Mouse (Mus musculus) layer of hippocampus, adult 2 months (tissue): Measurements from ENCODE around the gene Fam98c. TPM values are rescaled to one million over a fixed set of nuclear protein-coding genes. Genes with fewer than 3 reads are reported as not detected.
A peak's percentile ranks its signal among the peaks of the same experiment; 100 is the strongest.
"Not testable (repeated sequence)": the region's sequence is repeated elsewhere in the genome, so short reads cannot be mapped to it uniquely, and the experiment has no call there.

Experiments
- DNase-seq, 2 experiments: peaks; one replicate each; pipeline ENCODE4 v3.0.0; 2022; ENCODE audit warnings: low spot score in 2 of 2
- H3K27ac ChIP-seq: fragments of 200-600 bp; 2 replicates; pipeline ENCODE4 v1.8.1; 2022
- H3K4me3 ChIP-seq: fragments of 200-600 bp; 2 replicates; pipeline ENCODE4 v1.8.1; 2022; ENCODE audit warnings: mild to moderate bottlenecking
- CTCF ChIP-seq: fragments of 200-600 bp; conservative IDR thresholded peaks from 2 replicates; pipeline ENCODE4 v1.8.1; 2022; ENCODE audit warnings: antibody characterized with exemption, mild to moderate bottlenecking, moderate library complexity
- long read RNA-seq, 2 experiments: library from polyadenylated mRNA; stranded (forward); transcript quantifications; one replicate each; pipeline ENCODE4 v2.0.0; 2021; ENCODE audit warnings: borderline mapping rate in 2 of 2
- total RNA-seq, 2 experiments: library from RNA; stranded (reverse); gene quantifications; 2 replicates each; pipeline ENCODE4 v1.2.3; 2021

Gene Fam98c
- 10 to 100 TPM; 28.1 to 29.3 TPM for total RNA-seq
- long read RNA-seq, experiment 1, transcript Fam98c-202 (7 exons, 1,359 nt), result major isoform, 12 of 46 reads
- long read RNA-seq, experiment 1, transcript Fam98c-206 (7 exons, 2,169 nt), result minor isoform, 5 of 46 reads
- long read RNA-seq, experiment 1, transcript Fam98c-209 (8 exons, 1,293 nt), result minor isoform, 5 of 46 reads
- long read RNA-seq, experiment 1, partial matches to known transcripts, result 9 of 46 reads
- long read RNA-seq, experiment 1, other reads (novel, unspliced or antisense), result 15 of 46 reads
- long read RNA-seq, experiment 2, transcript Fam98c-202 (7 exons, 1,359 nt), result minor isoform, 15 of 62 reads
- long read RNA-seq, experiment 2, transcript Fam98c-206 (7 exons, 2,169 nt), result minor isoform, 5 of 62 reads
- long read RNA-seq, experiment 2, transcript Fam98c-209 (8 exons, 1,293 nt), result major isoform, 26 of 62 reads
- long read RNA-seq, experiment 2, partial matches to known transcripts, result 7 of 62 reads
- long read RNA-seq, experiment 2, other reads (novel, unspliced or antisense), result 8 of 62 reads

DNA sequence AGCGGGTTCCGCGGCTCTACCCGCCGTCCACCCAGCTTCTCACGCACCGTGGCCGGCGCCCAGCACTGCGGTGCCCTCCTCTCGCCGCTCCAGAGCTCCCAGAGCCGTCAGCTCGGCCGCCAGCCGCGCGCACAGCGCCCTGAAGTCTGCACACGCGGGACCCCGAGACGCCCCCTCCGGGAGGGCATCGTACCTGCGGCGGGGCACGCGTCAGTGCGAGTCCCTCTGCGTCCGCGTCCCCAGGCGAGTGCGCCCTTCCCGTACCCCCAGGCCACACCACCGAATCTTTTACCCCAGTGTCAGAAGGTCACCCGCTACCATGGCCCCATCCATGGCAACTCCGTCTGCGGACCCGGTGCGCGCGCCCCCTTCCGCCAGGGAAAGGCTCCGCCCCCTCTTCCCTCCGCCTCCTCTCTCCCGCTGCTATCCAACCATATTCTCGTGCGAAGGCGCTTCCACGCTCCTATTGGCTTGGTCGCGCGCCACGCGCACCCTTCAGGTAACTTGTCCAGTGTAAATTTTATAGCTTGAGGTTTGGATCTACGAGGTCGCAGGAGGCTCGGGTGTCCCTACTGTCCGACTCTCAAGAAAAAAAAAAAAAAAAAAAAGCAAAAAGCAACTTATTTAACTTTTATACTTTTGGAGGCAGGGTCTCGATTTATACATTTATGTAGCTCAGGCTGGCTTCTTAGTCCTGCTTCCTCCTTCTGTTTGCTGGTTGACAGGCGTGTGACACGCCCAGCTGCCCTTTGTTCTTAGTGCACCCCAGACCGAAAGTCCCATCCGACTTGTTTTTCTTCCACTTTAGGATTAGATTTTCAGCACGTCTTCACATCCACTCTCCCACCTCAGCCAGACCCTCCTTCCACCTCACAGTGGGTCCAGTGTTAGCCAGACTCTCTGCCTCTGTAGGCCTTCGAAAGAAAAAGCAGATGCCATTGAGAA lies at the start of gene Fam98c:
TSS of gene Fam98c (minus strand) at position 397 of the 945 bp plus-strand sequence.
- TF ChIP-seq CTCF, result peak; percentile 58
- peak within 1 kb of the TSS; percentile 98 for H3K27ac ChIP-seq
- peak within 1 kb of the TSS; percentile 98 for H3K4me3 ChIP-seq
- DNase-seq, result peak; percentile 84 to 86

DNA sequence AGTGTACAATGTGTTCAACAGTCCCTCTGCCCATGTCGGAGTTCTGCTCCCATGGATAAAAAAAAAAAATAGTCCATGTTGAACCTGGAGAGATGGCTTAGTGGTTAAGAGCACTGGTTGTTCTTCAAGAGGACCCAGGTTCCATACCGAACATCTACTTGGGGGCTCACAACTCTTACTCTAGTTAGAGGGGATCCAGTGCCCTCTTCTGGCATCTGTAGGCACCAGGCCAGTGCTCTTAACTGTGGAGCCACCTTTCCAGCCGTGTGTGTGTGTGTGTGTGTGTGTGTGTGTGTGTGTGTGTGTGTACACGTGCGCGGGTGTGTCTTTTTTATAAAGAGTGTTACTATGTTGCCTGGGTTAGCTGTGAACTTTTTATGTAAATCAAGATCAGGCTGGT lies 46.5 kb upstream of the Fam98c start:
- TF ChIP-seq CTCF, result no peak
- no peak for DNase-seq
- no peak overlapping the region for H3K4me3 ChIP-seq
- no peak overlapping the region for H3K27ac ChIP-seq

GRCm38 (mm10) chr7:29194230-29194629 lies 38.2 kb upstream of the Fam98c start:
- not testable (repeated sequence) for DNase-seq, H3K27ac ChIP-seq, H3K4me3 ChIP-seq

DNA sequence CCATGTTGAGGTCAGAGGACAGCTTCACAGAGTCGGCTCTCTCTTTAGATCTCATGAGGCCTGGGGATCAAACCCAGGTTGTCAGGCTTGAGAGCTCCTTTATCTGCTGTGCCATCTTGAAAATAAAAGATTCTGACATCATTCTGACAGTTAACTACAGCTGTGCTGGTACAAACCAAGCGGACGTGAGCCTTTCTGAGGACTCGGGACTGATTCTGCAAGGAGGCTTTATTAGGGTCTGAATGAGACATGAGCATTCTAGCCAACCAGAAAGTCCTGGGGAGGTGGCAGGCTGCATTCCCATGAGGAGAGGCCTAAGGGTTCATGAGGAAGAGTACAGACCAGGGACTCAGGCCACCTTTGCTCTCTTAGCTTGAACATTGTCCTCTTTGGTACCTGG lies 25.3 kb upstream of the Fam98c start:
- not testable (repeated sequence) for H3K27ac ChIP-seq, H3K4me3 ChIP-seq, DNase-seq

DNA sequence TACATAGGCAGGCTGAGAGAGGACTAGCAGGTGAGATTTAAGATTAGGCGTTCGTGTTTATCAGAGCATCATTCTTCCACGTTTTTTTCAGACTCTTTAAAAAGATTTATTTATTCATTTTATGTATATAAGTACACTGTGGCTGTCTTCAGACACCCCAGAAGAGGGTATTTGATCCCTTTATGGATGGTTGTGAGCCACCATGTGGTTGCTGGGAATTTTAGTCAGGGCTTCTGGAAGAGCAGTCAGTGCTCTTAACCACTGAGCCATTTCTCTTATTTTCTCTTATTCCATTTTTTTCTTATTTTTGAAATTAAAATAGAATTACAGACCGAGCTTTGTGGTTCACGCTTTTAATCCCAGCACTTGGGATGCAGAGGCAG lies 24.8 kb upstream of the Fam98c start:
- peak overlapping the region; percentile 83 for H3K4me3 ChIP-seq
- TF ChIP-seq CTCF, result no peak
- no peak for DNase-seq
- H3K27ac ChIP-seq, result peak overlapping the region; percentile 91

- TF ChIP-seq CTCF, result peak; percentile 68
- peak; percentile 94 to 98 for DNase-seq
- H3K4me3 ChIP-seq, result peak within 1 kb of the TSS; percentile 83
- peak within 1 kb of the TSS; percentile 91 for H3K27ac ChIP-seq
These were observed 24.2 kb upstream of the Fam98c start, which contains the start of gene Psmd8 for GRCm38 (mm10) chr7:29180077-29180853. TSS of gene Psmd8 (minus strand) at chr7:29180701.

DNA sequence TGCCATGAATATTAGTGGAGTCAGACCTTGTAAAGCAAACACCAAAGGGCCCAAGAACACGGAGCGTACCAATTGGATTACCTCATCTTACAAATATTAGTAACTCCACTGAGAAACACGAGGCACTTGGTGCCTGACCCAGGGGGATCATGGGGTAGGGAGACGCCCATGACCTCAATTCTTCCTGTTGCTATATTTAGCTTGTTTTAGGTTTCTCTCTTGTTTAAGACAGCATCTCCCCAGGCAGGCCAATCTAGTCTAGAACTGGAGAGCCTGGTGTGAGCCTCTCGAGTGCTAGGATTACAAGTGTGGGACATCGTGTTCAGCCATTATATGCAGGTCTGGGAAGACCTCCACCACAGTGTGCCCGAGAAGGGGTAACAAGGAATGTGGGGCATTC lies 23.3 kb upstream of the Fam98c start:
- peak overlapping the region; percentile 83 for H3K4me3 ChIP-seq
- DNase-seq, result no peak
- TF ChIP-seq CTCF, result no peak
- H3K27ac ChIP-seq, result no peak overlapping the region

GRCm38 (mm10) chr7:29178106-29178505 lies 22.1 kb upstream of the Fam98c start:
- no peak overlapping the region for H3K27ac ChIP-seq
- TF ChIP-seq CTCF, result peak; percentile 58
- DNase-seq, result no peak
- no peak overlapping the region for H3K4me3 ChIP-seq

GRCm38 (mm10) chr7:29172390-29173016 lies 16.5 kb upstream of the Fam98c start:
- no peak for DNase-seq
- H3K4me3 ChIP-seq, result no peak overlapping the region
- TF ChIP-seq CTCF, result no peak
- H3K27ac ChIP-seq, result no peak overlapping the region

- TF ChIP-seq CTCF, result no peak
- Histone ChIP-seq H3K4me3 (no peak overlapping the region), H3K27ac (no peak overlapping the region)
- no peak for DNase-seq
These were observed 15.6 kb upstream of the Fam98c start for GRCm38 (mm10) chr7:29171562-29172097.

DNA sequence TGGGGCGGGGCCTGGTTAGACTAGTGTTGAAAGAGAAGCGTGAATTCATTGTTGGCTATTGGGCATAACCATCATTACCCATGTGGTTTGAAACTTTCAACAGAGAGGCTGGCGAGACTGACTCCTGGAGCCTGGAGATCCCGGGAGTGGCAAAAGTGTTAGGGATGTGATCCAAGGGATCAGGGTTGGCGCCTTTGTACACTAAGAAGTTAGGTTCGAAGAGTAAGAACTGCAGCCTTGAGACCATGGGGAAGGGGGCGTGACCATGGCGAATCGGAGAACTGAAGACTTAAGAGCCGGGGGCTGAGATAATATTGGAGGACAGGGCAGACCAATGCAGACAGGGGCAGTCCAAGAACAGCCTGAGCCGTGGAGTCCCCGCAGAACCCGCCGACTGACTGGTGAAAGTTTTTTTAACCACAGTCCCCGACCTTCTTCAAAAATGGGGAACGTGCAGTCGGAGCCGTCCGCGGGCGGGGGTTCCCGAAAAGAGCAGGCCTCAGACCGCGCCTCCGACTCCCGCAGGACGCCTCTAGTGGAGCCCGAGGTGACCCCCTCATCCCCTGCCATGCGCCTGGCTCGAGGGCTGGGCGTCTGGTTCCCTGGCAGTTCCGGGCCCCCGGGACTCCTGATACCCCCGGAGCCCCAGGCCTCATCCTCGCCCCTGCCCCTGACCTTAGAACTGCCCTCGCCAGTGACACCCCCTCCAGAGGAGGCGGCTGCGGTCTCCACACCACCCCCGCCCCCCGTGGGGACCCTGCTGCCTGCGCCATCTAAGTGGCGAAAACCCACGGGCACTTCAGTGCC lies 14.9 kb upstream of the Fam98c start:
- DNase-seq, result no peak
- no peak for TF ChIP-seq CTCF
- no peak overlapping the region for H3K27ac ChIP-seq
- peak overlapping the region; percentile 86 for H3K4me3 ChIP-seq
